Mouse (Mus musculus): Measurements from ENCODE around the gene Mzf1.

GRCm38 (mm10) chr7:13042511-13042910, 12.1 kb downstream of the Mzf1 start:
- TF ChIP-seq CTCF (IDR thresholded peaks at IDR 0.05 in 2 of 3, conservative IDR thresholded peaks at IDR 0.05 in 1 of 3; ENCODE audit: control insufficient read depth in 1 of 3, insufficient read depth in 1 of 3, low read depth in 2 of 3, low read length in 3 of 3, poor library complexity in 1 of 3, severe bottlenecking in 1 of 3) (no peak), NELFE (IDR thresholded peaks at IDR 0.05; ENCODE audit: low read depth, low read length) (no peak), NRF1 (IDR thresholded peaks at IDR 0.05; ENCODE audit: insufficient read depth, low read depth, low read length, poor library complexity, severe bottlenecking) (no peak), POLR2AphosphoS2 (IDR thresholded peaks at IDR 0.05; ENCODE audit: low read length) (no peak), CHD2 (IDR thresholded peaks at IDR 0.05; ENCODE audit: low read length) (no peak), BHLHE40 (IDR thresholded peaks at IDR 0.05; ENCODE audit: borderline replicate concordance, low read depth, low read length) (no peak), EP300 (IDR thresholded peaks at IDR 0.05; ENCODE audit: low read depth in 1 of 2, low read length in 2 of 2) (no peak), ETS1 (IDR thresholded peaks at IDR 0.05; ENCODE audit: low read depth, low read length) (no peak), KAT2A (conservative IDR thresholded peaks at IDR 0.05; ENCODE audit: low read depth, low read length) (no peak), GATA1 (IDR thresholded peaks at IDR 0.05; ENCODE audit: low read depth, low read length) (no peak)
